Mouse (Mus musculus): ENCODE data around the gene Efcab2.

- TF ChIP-seq CTCF (IDR thresholded peaks at IDR 0.05; ENCODE audit: low read depth, low read length): no peak
- no peak for TF ChIP-seq POLR2A (IDR thresholded peaks at IDR 0.05; ENCODE audit: extremely low read depth, insufficient read depth, low read length)
Measured at GRCm38 (mm10) chr1:178491733-178492132, 85.8 kb downstream of the Efcab2 start.
